In genomic region chr5:149454281-149454680, GRCm38 (mm10) we compare ENCODE assay signal across 8 mouse cellular contexts. TPM values are rescaled to one million over a fixed set of nuclear protein-coding genes. Genes with fewer than 3 reads are reported as not detected.
A peak's percentile ranks its signal among the peaks of the same experiment; 100 is the strongest.
DNase-seq lines count a peak whose midpoint lies in the region; ATAC-seq and TF ChIP-seq lines count a peak whose summit lies in the region.

No protein-coding gene starts in this region.

- peak; percentile 97 for TF ChIP-seq CTCF in heart, adult 2 months (IDR thresholded peaks at IDR 0.05)

- no peaks in the 10 kb centered on the region for H3K4me1 ChIP-seq in heart, adult 2 months (ENCODE audit: control insufficient read depth, insufficient read depth, low read length)

- no peaks in the 10 kb centered on the region for H3K36me3 ChIP-seq in heart, adult 2 months (ENCODE audit: control insufficient read depth, insufficient read depth, low read length)

- no peaks in the 10 kb centered on the region for H3K27me3 ChIP-seq in heart, adult 2 months (ENCODE audit: control insufficient read depth, insufficient read depth, low read length)

- intact Hi-C loops in heart, adult 2 months (cut with DNase I): loop anchor here (1.0 kb wide), 1 partner anchor 70 kb away; no protein-coding TSS in a partner anchor

- no peak for TF ChIP-seq EP300 in heart, adult 2 months (IDR thresholded peaks at IDR 0.05; ENCODE audit: insufficient read depth, low read depth, low read length)

- H3K4me3 ChIP-seq in heart, adult 2 months: no peak overlapping the region

- DNase-seq in ovary, adult 18-20 months (ENCODE audit: low spot score): peak; percentile 10
- DNase-seq in ovary, postnatal 10 days (ENCODE audit: low spot score): no peak
- DNase-seq in adrenal gland, postnatal 10 days: peak; percentile 86
- DNase-seq in embryo, embryonic 11 days: peak; percentile 63
- peak; percentile 53 to 79 for DNase-seq in heart, adult 2 months
- peak; percentile 40 to 53 for DNase-seq in layer of hippocampus, postnatal 14 days (ENCODE audit: low spot score in 2 of 2)
- DNase-seq in thymus, postnatal 0 days (ENCODE audit: low spot score): peak; percentile 75

- peak; percentile 86 for ATAC-seq in megakaryocyte-erythroid progenitor cell, adult 5-6 weeks (replicated peaks; ENCODE audit: low FRiP score, low TSS enrichment, poor library complexity, severe bottlenecking)

- H3K27ac ChIP-seq in heart, adult 2 months: no peak overlapping the region

- H3K9ac ChIP-seq in heart, adult 2 months (ENCODE audit: low read depth, low read length): no peak overlapping the region

- no peak for TF ChIP-seq POLR2A in heart, adult 2 months (IDR thresholded peaks at IDR 0.05; ENCODE audit: insufficient read depth, low read depth, low read length)

- H3K79me2 ChIP-seq in heart, adult 2 months (replicated peaks; ENCODE audit: control insufficient read depth, insufficient read depth, low read length): no peaks in the 10 kb centered on the region

- WGBS in heart, adult 2 months: 29% methylated on average over 6 of the region's 6 CpGs

RNA-seq across cellular contexts. Expression of gene Tex26, which starts 14.8 kb away (rescaled TPM):
- under 1 TPM in 1 of 2 experiments, not detected in 1; 0.55 TPM for total RNA-seq in adrenal gland, postnatal 10 days (2021)
- not detected for total RNA-seq in heart, adult 2 months (2021)
- polyA plus RNA-seq in heart, adult 2 months (2012; rRNA removed): not detected in 2 replicates
- under 1 TPM in 1 of 2 experiments, not detected in 1; 0.36 TPM for total RNA-seq in layer of hippocampus, postnatal 14 days (2021)
- total RNA-seq in megakaryocyte-erythroid progenitor cell, adult 5-6 weeks (2014; fragmentation: Nextera tagmentation): not detected in 2 replicates
- total RNA-seq in megakaryocyte-erythroid progenitor cell, adult 5-6 weeks (2017): not detected in 2 replicates
- polyA plus RNA-seq in thymus, postnatal 0 days (2015; fragmentation: Nextera tagmentation; extraction: Ambion mirVana): 0.44 and 0.91 TPM in 2 replicates

RNA-seq across cellular contexts. Expression of gene Medag, which starts 42.7 kb away (rescaled TPM):
- 1 to 10 TPM; 7.0 to 7.2 TPM for total RNA-seq in adrenal gland, postnatal 10 days (2021)
- total RNA-seq in heart, adult 2 months (2021): 10 to 100 TPM; 12.3 to 12.5 TPM
- 6.7 and 10.9 TPM in 2 replicates for polyA plus RNA-seq in heart, adult 2 months (2012; rRNA removed)
- total RNA-seq in layer of hippocampus, postnatal 14 days (2021): 1 to 10 TPM; 1.6 to 1.7 TPM
- total RNA-seq in megakaryocyte-erythroid progenitor cell, adult 5-6 weeks (2014; fragmentation: Nextera tagmentation): not detected in 2 replicates
- not detected in 2 replicates for total RNA-seq in megakaryocyte-erythroid progenitor cell, adult 5-6 weeks (2017)
- 1.3 and 2.0 TPM in 2 replicates for polyA plus RNA-seq in thymus, postnatal 0 days (2015; fragmentation: Nextera tagmentation; extraction: Ambion mirVana)
